Mouse (Mus musculus): ENCODE results near the gene 1810046K07Rik.

- TF ChIP-seq EP300 (IDR thresholded peaks at IDR 0.05; ENCODE audit: low read depth) (no peak), CTCF (IDR thresholded peaks at IDR 0.05; ENCODE audit: low read depth) (no peak)
Observed at GRCm38 (mm10) chr9:51367124-51367523, 38.4 kb upstream of the 1810046K07Rik start.
